Mouse (Mus musculus): ENCODE measurements around the gene Snrnp25. TPM values are rescaled to one million over a fixed set of nuclear protein-coding genes. Genes with fewer than 3 reads are reported as not detected.
A peak's percentile ranks its signal among the peaks of the same experiment; 100 is the strongest.

Snrnp25 gene
- polyA plus RNA-seq, 1 experiment = 78.7 TPM

- Histone ChIP-seq H3K27me3 (replicated peaks) (peaks cover 7% of the 10 kb centered on the region), H3K4me1 (peaks cover 59% of the 10 kb centered on the region), H3K9me3 (peaks cover 4% of the 10 kb centered on the region; the same call in 1 of the 2 replicates), H3K4me3 (replicated peaks) (peak overlapping the region; percentile 30), H3K36me3 (replicated peaks; ENCODE audit: low read length) (peaks cover 59% of the 10 kb centered on the region)
- TF ChIP-seq FLI1 (IDR thresholded peaks at IDR 0.05; ENCODE audit: low read length) (no peak), GATA1 (IDR thresholded peaks at IDR 0.05; ENCODE audit: borderline replicate concordance, low read length) (no peak)
Measured at GRCm38 (mm10) chr11:32228292-32228845, 23.2 kb downstream of the Snrnp25 start.

DNA sequence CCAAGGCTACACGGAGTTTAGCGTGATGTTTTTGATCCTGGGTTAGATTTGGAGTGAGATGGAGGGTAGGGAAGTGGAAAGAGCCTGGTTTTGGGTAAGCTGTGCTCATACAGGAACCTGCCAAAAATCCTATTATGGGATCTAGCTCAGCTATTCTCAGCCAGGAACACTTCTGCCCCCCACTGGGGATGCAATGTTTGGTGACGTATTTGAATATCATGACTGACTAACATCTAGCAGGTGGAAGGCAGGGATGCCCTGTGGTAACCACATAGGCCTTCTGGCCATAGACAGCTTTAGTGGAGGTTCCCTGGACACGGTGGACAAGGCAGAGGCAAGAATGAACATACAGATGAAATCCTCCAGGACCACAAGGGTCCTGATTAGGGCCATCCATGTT, 25.0 kb downstream of the Snrnp25 start:
- H3K4me3 ChIP-seq (replicated peaks) = no peak overlapping the region
- peaks cover 78% of the 10 kb centered on the region for H3K36me3 ChIP-seq (replicated peaks; ENCODE audit: low read length)
- H3K27me3 ChIP-seq (replicated peaks) = no peaks in the 10 kb centered on the region
- TF ChIP-seq GATA1 (IDR thresholded peaks at IDR 0.05; ENCODE audit: borderline replicate concordance, low read length) (no peak), FLI1 (IDR thresholded peaks at IDR 0.05; ENCODE audit: low read length) (no peak)
- no peaks in the 10 kb centered on the region for H3K9me3 ChIP-seq
- H3K4me1 ChIP-seq = peaks cover 41% of the 10 kb centered on the region

GRCm38 (mm10) chr11:32231125-32231524, 25.9 kb downstream of the Snrnp25 start:
- Histone ChIP-seq H3K9me3 (no peaks in the 10 kb centered on the region), H3K4me3 (replicated peaks) (no peak overlapping the region), H3K27me3 (replicated peaks) (no peaks in the 10 kb centered on the region), H3K4me1 (peaks cover 32% of the 10 kb centered on the region), H3K36me3 (replicated peaks; ENCODE audit: low read length) (peaks cover 87% of the 10 kb centered on the region)
- TF ChIP-seq GATA1 (IDR thresholded peaks at IDR 0.05; ENCODE audit: borderline replicate concordance, low read length) = no peak
- TF ChIP-seq FLI1 (IDR thresholded peaks at IDR 0.05; ENCODE audit: low read length) = no peak

- no peak overlapping the region for H3K4me3 ChIP-seq (replicated peaks)
- no peaks in the 10 kb centered on the region for H3K9me3 ChIP-seq
- H3K36me3 ChIP-seq (replicated peaks; ENCODE audit: low read length) = peaks cover 100% of the 10 kb centered on the region
- no peaks in the 10 kb centered on the region for H3K27me3 ChIP-seq (replicated peaks)
- peaks cover 22% of the 10 kb centered on the region for H3K4me1 ChIP-seq
- TF ChIP-seq FLI1 (IDR thresholded peaks at IDR 0.05; ENCODE audit: low read length) (no peak), GATA1 (IDR thresholded peaks at IDR 0.05; ENCODE audit: borderline replicate concordance, low read length) (no peak)
Measured at GRCm38 (mm10) chr11:32232848-32233247, 27.6 kb downstream of the Snrnp25 start.

DNA sequence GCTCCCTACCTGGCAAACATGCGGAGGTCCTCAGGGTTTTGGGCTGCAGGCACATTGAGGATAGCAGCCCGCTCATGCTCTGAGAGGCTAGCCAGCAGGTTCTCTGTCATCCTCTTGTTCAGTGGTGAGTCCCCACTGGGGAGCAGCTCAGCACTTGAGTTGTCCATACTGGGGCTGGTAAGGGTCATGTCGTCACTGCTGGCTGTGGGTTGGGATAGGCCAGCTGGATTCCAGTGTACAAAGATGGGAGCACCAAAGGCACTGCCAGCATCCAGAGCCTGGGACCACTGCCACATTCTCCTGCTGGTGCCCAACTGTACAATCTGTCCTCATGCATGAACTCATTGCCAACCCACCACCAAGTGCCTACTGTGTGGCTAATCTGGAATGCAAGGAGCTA, 28.7 kb downstream of the Snrnp25 start:
- Histone ChIP-seq H3K9me3 (no peaks in the 10 kb centered on the region), H3K4me1 (peaks cover 27% of the 10 kb centered on the region; the same call in 1 of the 2 replicates), H3K27me3 (replicated peaks) (no peaks in the 10 kb centered on the region), H3K36me3 (replicated peaks; ENCODE audit: low read length) (peaks cover 100% of the 10 kb centered on the region), H3K4me3 (replicated peaks) (no peak overlapping the region)
- no peak for TF ChIP-seq GATA1 (IDR thresholded peaks at IDR 0.05; ENCODE audit: borderline replicate concordance, low read length)
- no peak for TF ChIP-seq FLI1 (IDR thresholded peaks at IDR 0.05; ENCODE audit: low read length)

DNA sequence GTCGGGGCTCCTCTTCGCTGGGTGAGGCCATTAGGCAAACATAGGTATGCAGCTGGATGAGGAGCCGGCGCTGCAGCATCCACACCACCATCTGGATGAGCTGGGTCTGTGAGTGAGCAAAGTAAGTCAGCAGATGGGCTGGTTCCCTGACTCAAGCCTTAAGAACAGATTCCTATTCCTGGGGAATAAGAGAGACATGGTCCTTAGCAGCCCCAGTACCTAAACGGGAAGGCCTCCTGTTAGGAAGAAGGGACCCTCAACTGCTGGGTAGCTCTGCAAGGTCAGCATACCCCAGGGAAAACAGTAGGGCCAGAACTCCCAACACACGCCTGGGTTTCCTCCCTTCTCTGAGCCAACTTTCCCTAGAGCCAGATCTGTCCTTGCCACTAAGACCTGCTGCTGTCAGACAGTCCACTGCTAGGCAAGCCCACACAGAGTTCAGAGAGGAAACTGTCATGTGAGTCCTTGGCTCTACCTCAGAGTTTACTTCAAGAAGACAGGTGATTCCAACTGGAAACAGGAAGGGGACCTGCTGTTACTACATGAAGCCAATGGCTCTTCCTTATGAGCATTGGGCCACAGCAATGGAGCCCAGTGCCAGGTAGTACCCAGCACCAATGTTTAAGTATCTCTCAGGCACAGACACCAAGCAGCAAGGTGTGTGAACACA, 29.7 kb downstream of the Snrnp25 start:
- Histone ChIP-seq H3K4me3 (replicated peaks) (no peak overlapping the region), H3K9me3 (no peaks in the 10 kb centered on the region), H3K27me3 (replicated peaks) (no peaks in the 10 kb centered on the region), H3K36me3 (replicated peaks; ENCODE audit: low read length) (peaks cover 99% of the 10 kb centered on the region), H3K4me1 (peaks cover 32% of the 10 kb centered on the region; the same call in 1 of the 2 replicates)
- TF ChIP-seq GATA1 (IDR thresholded peaks at IDR 0.05; ENCODE audit: borderline replicate concordance, low read length) = no peak
- TF ChIP-seq FLI1 (IDR thresholded peaks at IDR 0.05; ENCODE audit: low read length) = no peak

- no peak for TF ChIP-seq GATA1 (IDR thresholded peaks at IDR 0.05; ENCODE audit: borderline replicate concordance, low read length)
- TF ChIP-seq FLI1 (IDR thresholded peaks at IDR 0.05; ENCODE audit: low read length) = no peak
- Histone ChIP-seq H3K4me3 (replicated peaks) (no peak overlapping the region), H3K4me1 (peaks cover 29% of the 10 kb centered on the region; the same call in 1 of the 2 replicates), H3K27me3 (replicated peaks) (no peaks in the 10 kb centered on the region), H3K36me3 (replicated peaks; ENCODE audit: low read length) (peaks cover 98% of the 10 kb centered on the region), H3K9me3 (no peaks in the 10 kb centered on the region)
Measured at GRCm38 (mm10) chr11:32235646-32236045, 30.4 kb downstream of the Snrnp25 start.

- no peaks in the 10 kb centered on the region for H3K27me3 ChIP-seq (replicated peaks)
- H3K4me3 ChIP-seq (replicated peaks) = no peak overlapping the region
- H3K4me1 ChIP-seq = peaks cover 29% of the 10 kb centered on the region; the same call in 1 of the 2 replicates
- TF ChIP-seq GATA1 (IDR thresholded peaks at IDR 0.05; ENCODE audit: borderline replicate concordance, low read length) = no peak
- no peak for TF ChIP-seq FLI1 (IDR thresholded peaks at IDR 0.05; ENCODE audit: low read length)
- no peaks in the 10 kb centered on the region for H3K9me3 ChIP-seq
- H3K36me3 ChIP-seq (replicated peaks; ENCODE audit: low read length) = peaks cover 98% of the 10 kb centered on the region
Measured at GRCm38 (mm10) chr11:32236132-32236531, 30.9 kb downstream of the Snrnp25 start.

- peaks cover 98% of the 10 kb centered on the region for H3K36me3 ChIP-seq (replicated peaks; ENCODE audit: low read length)
- TF ChIP-seq FLI1 (IDR thresholded peaks at IDR 0.05; ENCODE audit: low read length) (no peak), GATA1 (IDR thresholded peaks at IDR 0.05; ENCODE audit: borderline replicate concordance, low read length) (no peak)
- H3K4me3 ChIP-seq (replicated peaks) = no peak overlapping the region
- H3K9me3 ChIP-seq = no peaks in the 10 kb centered on the region
- peaks cover 27% of the 10 kb centered on the region; the same call in 1 of the 2 replicates for H3K4me1 ChIP-seq
- no peaks in the 10 kb centered on the region for H3K27me3 ChIP-seq (replicated peaks)
Measured at GRCm38 (mm10) chr11:32236712-32237410, 31.6 kb downstream of the Snrnp25 start.

GRCm38 (mm10) chr11:32237411-32237795, 32.2 kb downstream of the Snrnp25 start:
- no peak for TF ChIP-seq FLI1 (IDR thresholded peaks at IDR 0.05; ENCODE audit: low read length)
- TF ChIP-seq GATA1 (IDR thresholded peaks at IDR 0.05; ENCODE audit: borderline replicate concordance, low read length) = no peak
- Histone ChIP-seq H3K9me3 (no peaks in the 10 kb centered on the region), H3K36me3 (replicated peaks; ENCODE audit: low read length) (peaks cover 98% of the 10 kb centered on the region), H3K4me1 (peaks cover 32% of the 10 kb centered on the region), H3K4me3 (replicated peaks) (no peak overlapping the region), H3K27me3 (replicated peaks) (no peaks in the 10 kb centered on the region)

All from megakaryocyte, embryonic 14.5 days (primary cell).